Mouse (Mus musculus) neural tube, embryonic 14.5 days (tissue): ENCODE measurements at regions not wholly inside any gene's neighbourhood (a gene's known extent, or its start where the extent isn't known, plus 50 kb on each side); places are given as distances from the start of the nearest gene placed in this dataset.
A peak's percentile ranks its signal among the peaks of the same experiment; 100 is the strongest.

Experiments used
- ATAC-seq: fragments of 200-750 bp; cut with Nextera tagmentation; 2 replicates; pipeline ENCODE4 v1.8.0; 2017; ENCODE audit warnings: low read depth, mild to moderate bottlenecking, moderate TSS enrichment, moderate library complexity
- H3K27ac ChIP-seq: fragments of 300-500 bp; sonication (generic); 2 replicates; pipeline ENCODE4 v1.5.1; 2014; ENCODE audit warnings: low read depth, mild to moderate bottlenecking, control low read depth, low read length, moderate library complexity, mixed read lengths
- H3K27me3 ChIP-seq: fragments of 300-500 bp; sonication (generic); 2 replicates; pipeline ENCODE4 v1.6.1; 2014; ENCODE audit warnings: low read length; ENCODE audit not compliant: control insufficient read depth, insufficient read depth
- H3K36me3 ChIP-seq: fragments of 300-500 bp; sonication (generic); 2 replicates; pipeline ENCODE4 v1.6.1; 2014; ENCODE audit warnings: low read length, mixed read lengths; ENCODE audit not compliant: control insufficient read depth, insufficient read depth
- H3K4me1 ChIP-seq: fragments of 300-500 bp; sonication (generic); 2 replicates; pipeline ENCODE4 v1.6.1; 2014; ENCODE audit warnings: low read length; ENCODE audit not compliant: control insufficient read depth, insufficient read depth
- H3K4me2 ChIP-seq: fragments of 300-500 bp; sonication (generic); 2 replicates; pipeline ENCODE4 v1.6.1; 2014; ENCODE audit warnings: mild to moderate bottlenecking, low read depth, low read length, control low read depth
- H3K4me3 ChIP-seq: fragments of 300-500 bp; sonication (generic); 2 replicates; pipeline ENCODE4 v1.5.1; 2014; ENCODE audit warnings: low read depth, low read length, control low read depth, mixed read lengths
- H3K9ac ChIP-seq: fragments of 300-500 bp; sonication (generic); replicated peaks from 2 replicates; pipeline ENCODE4 v1.6.1; 2014; ENCODE audit warnings: low read depth, mild to moderate bottlenecking, control low read depth, low read length, mixed read lengths
- H3K9me3 ChIP-seq: fragments of 300-500 bp; sonication (generic); 2 replicates; pipeline ENCODE4 v1.6.1; 2016; ENCODE audit warnings: low read length; ENCODE audit not compliant: control insufficient read depth
- WGBS: fragments of 180-500 bp; shearing (Covaris S2); extraction: QIAGEN DNeasy Blood & Tissue Kit; methylation state at CpG from one replicate; pipeline ENCODE4 v1.1.7; 2014; 5-methylcytosine and 5-hydroxymethylcytosine counted together

GRCm38 (mm10) chr13:99100430-99101409 is 83.9 kb upstream of the Zfp366 start:
- Histone ChIP-seq H3K36me3 (no peaks in the 10 kb centered on the region), H3K4me1 (0 out of 2 replicates have a peak, but pooled peaks cover 6% of the 10 kb centered on the region), H3K4me3 (no peak overlapping the region), H3K4me2 (peak overlapping the region; percentile 38), H3K27ac (peak overlapping the region; percentile 50), H3K27me3 (no peaks in the 10 kb centered on the region), H3K9me3 (no peaks in the 10 kb centered on the region), H3K9ac (0 out of 2 replicates have a peak overlapping the region, but pooled peaks have one; percentile 7)
- ATAC-seq = peak; percentile 83
- WGBS = 33% methylated on average over 25 of the region's 25 CpGs

GRCm38 (mm10) chr13:99099794-99100429 is 84.7 kb upstream of the Zfp366 start:
- no peaks in the 10 kb centered on the region for H3K36me3 ChIP-seq
- 0 out of 2 replicates have a peak overlapping the region, but pooled peaks have one; percentile 7 for H3K9ac ChIP-seq
- WGBS = 28% methylated on average over 6 of the region's 6 CpGs
- H3K27ac ChIP-seq = peak overlapping the region; percentile 50
- H3K4me3 ChIP-seq = no peak overlapping the region
- no peaks in the 10 kb centered on the region for H3K27me3 ChIP-seq
- ATAC-seq = peak; percentile 35; the same call in 1 of the 2 replicates
- no peaks in the 10 kb centered on the region for H3K9me3 ChIP-seq
- peak overlapping the region; percentile 38 for H3K4me2 ChIP-seq
- H3K4me1 ChIP-seq = 0 out of 2 replicates have a peak, but pooled peaks cover 6% of the 10 kb centered on the region

- Histone ChIP-seq H3K27me3 (no peaks in the 10 kb centered on the region), H3K9ac (no peak overlapping the region), H3K27ac (no peak overlapping the region; the same call in 1 of the 2 replicates), H3K4me1 (peaks cover 7% of the 10 kb centered on the region; the same call in 1 of the 2 replicates), H3K4me2 (no peak overlapping the region), H3K36me3 (no peaks in the 10 kb centered on the region), H3K4me3 (no peak overlapping the region), H3K9me3 (no peaks in the 10 kb centered on the region)
- no peak for ATAC-seq
- 86% methylated on average over 7 of the region's 7 CpGs for WGBS
Measured at GRCm38 (mm10) chr13:99099226-99099625, 85.4 kb upstream of the Zfp366 start.

- Histone ChIP-seq H3K4me2 (no peak overlapping the region), H3K9ac (no peak overlapping the region), H3K9me3 (no peaks in the 10 kb centered on the region), H3K36me3 (no peaks in the 10 kb centered on the region), H3K27ac (no peak overlapping the region), H3K4me1 (peaks cover 18% of the 10 kb centered on the region; the same call in 1 of the 2 replicates), H3K27me3 (no peaks in the 10 kb centered on the region), H3K4me3 (no peak overlapping the region)
- WGBS = over 99% methylated on average over 6 of the region's 6 CpGs
- ATAC-seq = no peak
Measured at GRCm38 (mm10) chr13:99097606-99098545, 86.7 kb upstream of the Zfp366 start.

GRCm38 (mm10) chr13:99096837-99097236 is 87.8 kb upstream of the Zfp366 start:
- ATAC-seq = no peak
- Histone ChIP-seq H3K4me2 (no peak overlapping the region), H3K27ac (no peak overlapping the region), H3K4me3 (no peak overlapping the region), H3K4me1 (peaks cover 25% of the 10 kb centered on the region; the same call in 1 of the 2 replicates), H3K27me3 (no peaks in the 10 kb centered on the region), H3K9me3 (no peaks in the 10 kb centered on the region), H3K9ac (no peak overlapping the region), H3K36me3 (no peaks in the 10 kb centered on the region)
- WGBS = 94% methylated on average over 6 of the region's 6 CpGs

GRCm38 (mm10) chr13:99095006-99095405 is 89.6 kb upstream of the Zfp366 start:
- no peaks in the 10 kb centered on the region for H3K27me3 ChIP-seq
- no peak overlapping the region for H3K27ac ChIP-seq
- H3K9me3 ChIP-seq = no peaks in the 10 kb centered on the region
- H3K4me1 ChIP-seq = peaks cover 24% of the 10 kb centered on the region; the same call in 1 of the 2 replicates
- H3K9ac ChIP-seq = no peak overlapping the region
- 92% methylated on average over 5 of the region's 5 CpGs for WGBS
- H3K36me3 ChIP-seq = no peaks in the 10 kb centered on the region
- no peak overlapping the region for H3K4me2 ChIP-seq
- ATAC-seq = no peak
- H3K4me3 ChIP-seq = no peak overlapping the region

GRCm38 (mm10) chr13:99094221-99094620 is 90.4 kb upstream of the Zfp366 start:
- Histone ChIP-seq H3K9me3 (no peaks in the 10 kb centered on the region), H3K27ac (no peak overlapping the region), H3K9ac (no peak overlapping the region), H3K27me3 (no peaks in the 10 kb centered on the region), H3K4me2 (no peak overlapping the region), H3K4me1 (peaks cover 21% of the 10 kb centered on the region; the same call in 1 of the 2 replicates), H3K36me3 (no peaks in the 10 kb centered on the region), H3K4me3 (no peak overlapping the region)
- ATAC-seq = no peak
- WGBS = 70% methylated on average over 5 of the region's 5 CpGs

GRCm38 (mm10) chr13:99093269-99093668 is 91.4 kb upstream of the Zfp366 start:
- H3K9me3 ChIP-seq = no peaks in the 10 kb centered on the region
- 8% methylated on average over 9 of the region's 9 CpGs for WGBS
- peaks cover 21% of the 10 kb centered on the region; the same call in 1 of the 2 replicates for H3K4me1 ChIP-seq
- H3K27ac ChIP-seq = peak overlapping the region; percentile 70
- H3K27me3 ChIP-seq = no peaks in the 10 kb centered on the region
- H3K9ac ChIP-seq = no peak overlapping the region
- peak; percentile 96 for ATAC-seq
- no peak overlapping the region for H3K4me3 ChIP-seq
- no peak overlapping the region; the same call in 1 of the 2 replicates for H3K4me2 ChIP-seq
- no peaks in the 10 kb centered on the region for H3K36me3 ChIP-seq
